Comparison of ENCODE assay signal across 8 mouse cellular contexts in genomic region chr4:145463553-145464253, GRCm38 (mm10). TPM values are rescaled to one million over a fixed set of nuclear protein-coding genes. Genes with fewer than 3 reads are reported as not detected.
DNase-seq lines count a peak whose midpoint lies in the region; ATAC-seq and TF ChIP-seq lines count a peak whose summit lies in the region.
"Not testable (repeated sequence)": the region's sequence is repeated elsewhere in the genome, so short reads cannot be mapped to it uniquely, and the experiment has no call there.

No protein-coding gene starts in this region.

- not testable (repeated sequence) for H3K4me1 ChIP-seq in G1E (ENCODE audit: insufficient read depth, low read depth, low read length); embryonic facial prominence, embryonic 10.5 days; hindbrain, embryonic 16.5 days (ENCODE audit: control insufficient read depth, insufficient read depth, low read depth, low read length); limb, embryonic 10.5 days; lung, postnatal 0 days (ENCODE audit: insufficient read depth, low read depth, low read length); neural tube, embryonic 14.5 days (ENCODE audit: control insufficient read depth, insufficient read depth, low read length)

- ATAC-seq in G1E (ENCODE audit: extremely low read depth, insufficient number of reproducible peaks, low FRiP score, poor library complexity, severe bottlenecking) = peak; percentile 28; the same call in 1 of the 2 replicates
- ATAC-seq in hindbrain, embryonic 16.5 days = peak; percentile 84
- not testable (repeated sequence) for ATAC-seq in lung, postnatal 0 days
- ATAC-seq in neural tube, embryonic 14.5 days (ENCODE audit: low read depth) = peak; percentile 74; the same call in 1 of the 2 replicates

- H3K27ac ChIP-seq in embryonic facial prominence, embryonic 10.5 days (replicated peaks) = peak overlapping the region; percentile 51
- H3K27ac ChIP-seq in hindbrain, embryonic 16.5 days (ENCODE audit: low read depth, low read length); limb, embryonic 10.5 days; lung, postnatal 0 days (ENCODE audit: low read length); neural tube, embryonic 14.5 days (ENCODE audit: low read depth, low read length): not testable (repeated sequence)

- H3K36me3 ChIP-seq in G1E (replicated peaks); embryonic facial prominence, embryonic 10.5 days (replicated peaks); hindbrain, embryonic 16.5 days (ENCODE audit: control insufficient read depth, insufficient read depth, low read length); limb, embryonic 10.5 days; lung, postnatal 0 days (ENCODE audit: insufficient read depth, low read length); neural tube, embryonic 14.5 days (ENCODE audit: control insufficient read depth, insufficient read depth, low read length): not testable (repeated sequence)

- not testable (repeated sequence) for H3K4me3 ChIP-seq in G1E (ENCODE audit: low read depth, low read length); lung, postnatal 0 days (ENCODE audit: low read depth, low read length)
- H3K4me3 ChIP-seq in embryonic facial prominence, embryonic 10.5 days = peak overlapping the region; percentile 54
- peak overlapping the region; percentile 44 for H3K4me3 ChIP-seq in hindbrain, embryonic 16.5 days (ENCODE audit: low read length)
- peak overlapping the region; percentile 51 for H3K4me3 ChIP-seq in limb, embryonic 10.5 days
- peak overlapping the region; percentile 28 for H3K4me3 ChIP-seq in neural tube, embryonic 14.5 days (ENCODE audit: low read depth, low read length)

- TF ChIP-seq CTCF in G1E (IDR thresholded peaks at IDR 0.05; ENCODE audit: low read depth, low read length); lung, postnatal 0 days (IDR thresholded peaks at IDR 0.05): not testable (repeated sequence)

- WGBS in embryonic facial prominence, embryonic 10.5 days = 16% methylated on average over 68 of the region's 68 CpGs
- 16% methylated on average over 66 of the region's 68 CpGs for WGBS in hindbrain, embryonic 16.5 days
- WGBS in limb, embryonic 10.5 days = 15% methylated on average over 68 of the region's 68 CpGs
- 27% methylated on average over 48 of the region's 68 CpGs for WGBS in lung, postnatal 0 days
- 16% methylated on average over 67 of the region's 68 CpGs for WGBS in neural tube, embryonic 14.5 days

- not testable (repeated sequence) for H3K27me3 ChIP-seq in G1E (ENCODE audit: insufficient read depth, low read length); embryonic facial prominence, embryonic 10.5 days (replicated peaks; ENCODE audit: low read depth, poor library complexity, severe bottlenecking); hindbrain, embryonic 16.5 days (replicated peaks; ENCODE audit: control insufficient read depth, insufficient read depth, low read length); limb, embryonic 10.5 days (ENCODE audit: low read depth, poor library complexity, severe bottlenecking); lung, postnatal 0 days (replicated peaks; ENCODE audit: insufficient read depth, low read length); neural tube, embryonic 14.5 days (ENCODE audit: control insufficient read depth, insufficient read depth, low read length)

- TF ChIP-seq EP300 in lung, postnatal 0 days (IDR thresholded peaks at IDR 0.05) = not testable (repeated sequence)

- DNase-seq in G1E (ENCODE audit: low spot score); lung, postnatal 0 days (ENCODE audit: low spot score): not testable (repeated sequence)
- peak; percentile 61 for DNase-seq in embryonic facial prominence, embryonic 10.5 days (ENCODE audit: low spot score)
- peak; percentile 89 for DNase-seq in heart, adult 11 months
- DNase-seq in limb, embryonic 10.5 days (ENCODE audit: low spot score) = peak; percentile 60
- peak; percentile 71 for DNase-seq in thymus, postnatal 0 days (ENCODE audit: low spot score)

- peaks cover 11% of the 10 kb centered on the region for H3K9me3 ChIP-seq in G1E (replicated peaks)
- peaks cover 17% of the 10 kb centered on the region for H3K9me3 ChIP-seq in embryonic facial prominence, embryonic 10.5 days
- H3K9me3 ChIP-seq in hindbrain, embryonic 16.5 days (ENCODE audit: control insufficient read depth, low read length); limb, embryonic 10.5 days (replicated peaks); lung, postnatal 0 days (ENCODE audit: low read length); neural tube, embryonic 14.5 days (ENCODE audit: control insufficient read depth, low read length): not testable (repeated sequence)

- H3K4me2 ChIP-seq in hindbrain, embryonic 16.5 days (ENCODE audit: low read length) = peak overlapping the region; percentile 60
- H3K4me2 ChIP-seq in lung, postnatal 0 days (replicated peaks; ENCODE audit: low read depth, low read length) = peak overlapping the region; percentile 35
- peak overlapping the region; percentile 38; the same call in 1 of the 2 replicates for H3K4me2 ChIP-seq in neural tube, embryonic 14.5 days (ENCODE audit: low read depth, low read length)

- H3K9ac ChIP-seq in hindbrain, embryonic 16.5 days (ENCODE audit: low read depth, low read length) = peak overlapping the region; percentile 57
- H3K9ac ChIP-seq in lung, postnatal 0 days (replicated peaks; ENCODE audit: low read depth); neural tube, embryonic 14.5 days (replicated peaks; ENCODE audit: low read depth, low read length): not testable (repeated sequence)

RNA-seq across cellular contexts. Expression of gene Zfp990, which starts 46.9 kb away (rescaled TPM):
- total RNA-seq in G1E (2014; fragmentation: Nextera tagmentation) (116 and 136 TPM in 2 replicates), G1E (2017) (22.8 and 36.1 TPM in 2 replicates)
- 1.8 and 2.0 TPM in 2 replicates for polyA plus RNA-seq in G1E (2012)
- polyA plus RNA-seq in embryonic facial prominence, embryonic 10.5 days (2016; fragmentation: Nextera tagmentation; extraction: Ambion mirVana) = not detected in 2 replicates
- polyA plus RNA-seq in hindbrain, embryonic 16.5 days (2015; fragmentation: Nextera tagmentation; extraction: Ambion mirVana) = 0.06 and 0.10 TPM in 2 replicates
- polyA plus RNA-seq in limb, embryonic 10.5 days (2016; fragmentation: Nextera tagmentation; extraction: Ambion mirVana) = 0.11 and 0.15 TPM in 2 replicates
- polyA plus RNA-seq in lung, postnatal 0 days (2015; fragmentation: Nextera tagmentation; extraction: Ambion mirVana) = not detected in 2 replicates
- 0.07 and 0.12 TPM in 2 replicates for polyA plus RNA-seq in neural tube, embryonic 14.5 days (2014; fragmentation: Nextera tagmentation; extraction: Ambion mirVana)
- polyA plus RNA-seq in thymus, postnatal 0 days (2015; fragmentation: Nextera tagmentation; extraction: Ambion mirVana) = 0.10 and 0.15 TPM in 2 replicates
